Mouse (Mus musculus): ENCODE data around the gene Tet1. TPM values are rescaled to one million over a fixed set of nuclear protein-coding genes. Genes with fewer than 3 reads are reported as not detected.

Gene Tet1
- polyA plus RNA-seq (2012; rRNA removed): 7.3 and 7.6 TPM in 2 replicates

DNA sequence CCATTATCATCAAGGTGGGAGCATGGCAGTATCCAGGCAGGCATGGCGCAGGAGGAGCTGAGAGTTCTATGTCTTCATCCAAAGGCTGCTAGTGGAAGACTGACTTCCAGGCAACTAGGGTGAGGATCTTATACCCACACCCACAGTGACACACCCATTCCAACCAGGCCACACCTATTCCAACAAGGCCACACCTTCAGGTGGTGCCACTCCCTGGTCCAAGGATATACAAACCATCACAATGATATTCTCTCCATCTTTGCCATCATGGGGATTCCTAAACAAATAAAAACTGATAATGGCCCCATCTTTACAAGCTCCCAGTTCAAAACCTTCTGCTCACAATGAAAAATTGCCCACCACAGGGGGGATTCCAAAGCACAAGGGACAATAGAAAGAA lies at the start of gene Tet1:
TSS of gene Tet1 (minus strand) at position 101 of the 400 bp plus-strand sequence.

DNA sequence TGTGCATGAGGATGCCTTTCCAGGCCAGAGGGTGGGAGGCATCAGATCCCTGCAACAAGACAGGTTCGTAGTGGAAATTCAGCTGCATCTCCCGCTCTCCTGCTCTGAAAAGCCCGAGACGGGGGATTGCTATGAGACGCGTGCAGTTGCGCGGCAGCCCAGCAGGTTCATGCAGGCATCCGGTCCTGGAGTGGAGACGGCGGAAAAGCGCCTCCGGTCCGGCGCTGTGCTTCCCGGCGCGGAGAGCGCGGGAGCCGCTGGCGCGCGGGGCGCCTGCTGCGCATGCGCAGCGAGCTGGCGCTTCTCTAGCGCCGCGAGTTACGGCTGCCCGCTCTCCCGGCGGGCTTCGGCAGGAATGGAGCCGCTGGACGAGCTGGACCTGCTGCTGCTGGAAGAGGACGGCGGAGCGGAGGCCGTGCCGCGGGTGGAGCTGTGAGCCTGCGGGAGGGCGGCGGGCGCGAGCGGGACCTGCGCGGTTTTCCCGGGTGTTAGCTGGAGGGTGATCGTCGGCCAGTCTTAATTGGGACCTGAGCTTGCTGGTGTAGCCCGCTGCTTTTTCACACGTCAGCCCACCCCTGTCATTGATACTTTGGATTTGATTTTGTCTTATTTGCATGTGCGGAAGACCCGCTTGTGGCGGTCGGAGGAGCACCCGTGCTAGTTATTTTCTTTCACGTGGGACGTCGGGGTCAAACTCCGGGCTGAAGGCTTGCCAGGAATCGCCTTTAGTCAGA lies 38.1 kb upstream of the Tet1 start, which contains the start of gene Dna2:
TSS of gene Dna2 (plus strand) at position 289 of the 734 bp plus-strand sequence.

DNA sequence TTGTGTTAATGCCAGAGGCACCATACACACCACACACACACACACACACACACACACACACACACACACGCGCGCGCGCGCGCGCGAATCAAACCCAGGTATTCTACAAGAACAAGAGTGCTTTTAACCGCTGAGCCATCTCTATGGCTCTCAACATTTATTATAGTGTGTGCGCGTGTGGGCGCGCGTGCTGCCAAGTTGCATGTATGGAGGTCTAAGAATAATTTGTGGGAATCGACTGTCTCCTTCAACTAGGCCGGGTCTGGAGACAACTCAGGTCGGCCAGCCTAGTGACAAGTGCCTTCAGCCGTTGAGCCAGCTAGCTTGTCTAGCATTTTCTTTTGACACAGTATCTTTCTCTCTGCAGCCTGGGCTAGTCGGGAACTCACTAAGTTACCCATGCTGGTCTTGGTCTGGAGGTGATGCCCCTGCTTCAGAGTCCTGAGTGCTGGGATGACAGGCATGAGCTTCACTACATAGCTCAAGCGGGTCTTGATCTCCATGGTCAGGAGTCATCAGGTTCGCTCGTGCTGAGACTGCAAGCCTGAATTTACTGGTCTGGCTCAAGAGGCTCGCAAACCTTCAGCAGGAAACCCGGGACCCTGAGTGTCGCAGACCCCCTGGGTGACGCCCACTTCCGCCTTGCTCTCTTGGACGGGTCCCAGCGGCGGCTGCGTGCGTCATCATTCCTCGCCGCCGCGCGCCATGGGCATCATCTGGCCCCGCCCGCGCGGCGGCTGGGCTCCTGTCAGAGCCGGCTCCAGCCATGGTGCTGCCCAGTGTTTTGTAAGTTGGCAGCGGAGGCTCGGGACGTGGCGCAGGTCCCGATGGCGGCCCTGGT lies 11.3 kb upstream of the Tet1 start, which contains the start of gene Slc25a16:
TSS of gene Slc25a16 (plus strand) at position 709 of the 841 bp plus-strand sequence.

DNA sequence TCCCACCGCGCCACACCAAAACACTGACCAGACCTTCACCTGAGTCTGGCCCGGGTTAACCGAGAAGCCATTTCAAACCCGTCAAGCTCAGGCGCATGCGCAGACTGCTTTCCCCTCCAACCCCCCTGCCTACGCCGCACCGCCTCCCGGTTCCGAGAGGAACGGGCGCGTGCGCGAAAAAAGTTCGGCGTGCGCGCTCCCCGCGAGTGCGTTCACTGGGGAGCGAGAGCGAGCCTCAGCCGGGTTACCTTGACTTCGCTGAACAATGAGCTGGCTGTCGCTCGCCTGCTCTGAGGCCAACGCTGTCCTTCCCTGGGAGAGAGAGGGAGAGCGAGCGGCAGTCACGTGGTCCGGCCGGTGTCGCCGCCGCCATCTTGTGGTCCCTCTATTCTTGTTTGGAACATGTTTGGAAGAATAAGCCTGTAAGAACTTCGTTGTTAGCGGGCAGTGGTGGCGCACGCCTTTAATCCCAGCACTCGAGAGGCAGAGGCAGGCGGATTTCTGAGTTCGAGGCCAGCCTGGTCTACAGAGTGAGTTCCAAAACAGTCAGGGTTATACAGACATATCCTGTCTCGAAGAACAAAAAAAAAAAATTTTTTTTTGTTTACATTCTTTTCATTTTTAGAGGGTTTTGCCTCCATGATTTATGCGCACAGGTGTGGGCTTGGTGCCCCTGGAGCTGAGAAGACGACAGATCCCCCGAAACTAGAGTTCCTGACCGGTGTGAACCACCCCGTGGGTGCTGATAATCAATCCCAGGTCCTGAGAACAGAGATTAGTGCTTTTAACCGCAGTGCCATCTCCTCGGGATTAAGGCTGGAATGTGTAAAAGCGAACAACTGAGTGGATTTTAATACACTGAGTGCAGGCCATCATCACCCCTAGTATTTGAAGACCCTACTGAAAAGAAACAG lies 116.4 kb downstream of the Tet1 start, which contains the start of gene Ccar1:
TSS of gene Ccar1 (minus strand) at position 110 of the 914 bp plus-strand sequence.

Other genes starting within 250 kb of the Tet1 start
- gene Stox1, start 182.9 kb downstream of the Tet1 start, polyA plus RNA-seq (2012; rRNA removed): 2.2 and 2.5 TPM in 2 replicates
- 87.3 and 93.4 TPM in 2 replicates for gene Ccar1, start 116.7 kb downstream of the Tet1 start, polyA plus RNA-seq (2012; rRNA removed)
- 17.1 and 18.0 TPM in 2 replicates for gene Slc25a16, start 11.6 kb upstream of the Tet1 start, polyA plus RNA-seq (2012; rRNA removed)
- 14.5 and 17.5 TPM in 2 replicates for gene Dna2, start 38.0 kb upstream of the Tet1 start, polyA plus RNA-seq (2012; rRNA removed)
- gene Rufy2, start 71.2 kb upstream of the Tet1 start, polyA plus RNA-seq (2012; rRNA removed): 41.5 and 42.2 TPM in 2 replicates
- gene Hnrnph3, start 115.2 kb upstream of the Tet1 start, polyA plus RNA-seq (2012; rRNA removed): 191 and 199 TPM in 2 replicates
- 2.4 and 2.7 TPM in 2 replicates for gene Pbld2, start 115.3 kb upstream of the Tet1 start, polyA plus RNA-seq (2012; rRNA removed)
- gene Pbld1, start 151.2 kb upstream of the Tet1 start, polyA plus RNA-seq (2012; rRNA removed): 0.27 and 0.51 TPM in 2 replicates
- 2.1 and 3.0 TPM in 2 replicates for gene Atoh7, start 190.7 kb upstream of the Tet1 start, polyA plus RNA-seq (2012; rRNA removed)